Mouse (Mus musculus): ENCODE measurements around the gene Ccr2. TPM values are rescaled to one million over a fixed set of nuclear protein-coding genes. Genes with fewer than 3 reads are reported as not detected.

Gene Ccr2
- polyA plus RNA-seq, 1 experiment, result 0.18 TPM

DNA sequence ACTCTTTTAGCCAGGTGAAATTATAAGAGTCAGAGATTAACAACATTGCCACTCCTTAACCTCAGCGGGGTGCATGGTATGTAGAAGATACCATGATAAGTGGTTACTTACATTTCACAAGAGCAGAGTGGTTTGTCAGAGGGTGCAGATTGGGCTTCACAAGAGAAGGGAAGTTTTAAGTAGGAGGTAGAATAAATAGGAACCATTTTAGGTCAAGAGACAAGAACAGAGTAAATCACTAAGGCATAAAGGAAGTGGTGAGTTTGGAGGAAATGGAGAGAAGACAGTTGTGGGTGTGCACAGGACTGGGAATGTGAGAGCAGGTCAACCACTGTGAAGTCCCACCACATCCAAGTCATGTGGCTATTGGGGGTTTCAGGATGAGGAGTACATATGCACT lies 1.4 kb downstream of the Ccr2 start:
- peaks cover 2% of the 10 kb centered on the region; the same call in 1 of the 2 replicates for H3K27me3 ChIP-seq (ENCODE audit: control insufficient read depth, insufficient read depth, low read length)
- H3K27ac ChIP-seq (ENCODE audit: insufficient read depth, low read depth, low read length), result no peak overlapping the region
- no peaks in the 10 kb centered on the region for H3K4me1 ChIP-seq (ENCODE audit: control insufficient read depth, insufficient read depth, insufficient read length, low read length)
- TF ChIP-seq POLR2A (IDR thresholded peaks at IDR 0.05; ENCODE audit: low read depth, low read length) (no peak), CTCF (IDR thresholded peaks at IDR 0.05; ENCODE audit: extremely low read depth, insufficient read length, insufficient replicate concordance, low read depth, low read length) (no peak)
- no peak overlapping the region for H3K4me3 ChIP-seq (ENCODE audit: low read depth, low read length)
- H3K36me3 ChIP-seq (ENCODE audit: control insufficient read depth, insufficient read depth, low read length), result no peaks in the 10 kb centered on the region
- WGBS, result 21% methylated on average over 1 of the region's 1 CpGs

DNA sequence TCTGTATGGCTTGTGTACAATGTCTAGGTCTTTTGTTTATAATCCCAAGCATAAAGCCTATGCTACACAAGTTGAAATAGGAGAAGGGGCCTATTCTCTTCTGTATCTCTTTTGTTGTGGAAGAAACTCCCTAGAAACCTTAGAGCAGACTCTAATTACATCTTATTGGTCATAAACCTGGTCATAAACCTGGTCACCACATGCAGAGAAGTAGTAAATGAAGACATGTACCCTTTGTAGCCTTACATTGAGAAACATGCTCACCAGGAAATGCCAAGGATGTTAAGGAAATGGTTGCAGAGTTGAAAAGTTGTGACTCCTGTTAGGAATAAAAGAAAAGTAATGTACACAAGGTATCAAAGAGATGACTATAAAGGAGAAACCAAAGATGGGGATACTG lies 3.4 kb downstream of the Ccr2 start:
- Histone ChIP-seq H3K4me1 (ENCODE audit: control insufficient read depth, insufficient read depth, insufficient read length, low read length) (no peaks in the 10 kb centered on the region), H3K27me3 (ENCODE audit: control insufficient read depth, insufficient read depth, low read length) (peaks cover 7% of the 10 kb centered on the region), H3K36me3 (ENCODE audit: control insufficient read depth, insufficient read depth, low read length) (no peaks in the 10 kb centered on the region), H3K4me3 (ENCODE audit: low read depth, low read length) (no peak overlapping the region), H3K27ac (ENCODE audit: insufficient read depth, low read depth, low read length) (no peak overlapping the region)
- no peak for TF ChIP-seq CTCF (IDR thresholded peaks at IDR 0.05; ENCODE audit: extremely low read depth, insufficient read length, insufficient replicate concordance, low read depth, low read length)

GRCm38 (mm10) chr9:124107232-124107631 lies 5.5 kb downstream of the Ccr2 start:
- Histone ChIP-seq H3K36me3 (ENCODE audit: control insufficient read depth, insufficient read depth, low read length) (no peaks in the 10 kb centered on the region), H3K4me1 (ENCODE audit: control insufficient read depth, insufficient read depth, insufficient read length, low read length) (no peaks in the 10 kb centered on the region), H3K27me3 (ENCODE audit: control insufficient read depth, insufficient read depth, low read length) (peaks cover 11% of the 10 kb centered on the region), H3K27ac (ENCODE audit: insufficient read depth, low read depth, low read length) (no peak overlapping the region), H3K4me3 (ENCODE audit: low read depth, low read length) (no peak overlapping the region)
- TF ChIP-seq CTCF (IDR thresholded peaks at IDR 0.05; ENCODE audit: extremely low read depth, insufficient read length, insufficient replicate concordance, low read depth, low read length) (no peak), POLR2A (IDR thresholded peaks at IDR 0.05; ENCODE audit: low read depth, low read length) (no peak)

GRCm38 (mm10) chr9:124108356-124109127 lies 6.8 kb downstream of the Ccr2 start:
- no peak for TF ChIP-seq POLR2A (IDR thresholded peaks at IDR 0.05; ENCODE audit: low read depth, low read length)
- TF ChIP-seq CTCF (IDR thresholded peaks at IDR 0.05; ENCODE audit: extremely low read depth, insufficient read length, insufficient replicate concordance, low read depth, low read length), result no peak
- H3K27ac ChIP-seq (ENCODE audit: insufficient read depth, low read depth, low read length), result no peak overlapping the region
- H3K4me3 ChIP-seq (ENCODE audit: low read depth, low read length), result no peak overlapping the region
- no peaks in the 10 kb centered on the region for H3K36me3 ChIP-seq (ENCODE audit: control insufficient read depth, insufficient read depth, low read length)
- no peaks in the 10 kb centered on the region for H3K4me1 ChIP-seq (ENCODE audit: control insufficient read depth, insufficient read depth, insufficient read length, low read length)
- WGBS, result 68% methylated on average over 2 of the region's 2 CpGs
- H3K27me3 ChIP-seq (ENCODE audit: control insufficient read depth, insufficient read depth, low read length), result peaks cover 12% of the 10 kb centered on the region

GRCm38 (mm10) chr9:124111997-124112396 lies 10.2 kb downstream of the Ccr2 start:
- WGBS, result 70% methylated on average over 1 of the region's 1 CpGs
- Histone ChIP-seq H3K36me3 (ENCODE audit: control insufficient read depth, insufficient read depth, low read length) (no peaks in the 10 kb centered on the region), H3K4me1 (ENCODE audit: control insufficient read depth, insufficient read depth, insufficient read length, low read length) (no peaks in the 10 kb centered on the region), H3K27me3 (ENCODE audit: control insufficient read depth, insufficient read depth, low read length) (peaks cover 12% of the 10 kb centered on the region), H3K4me3 (ENCODE audit: low read depth, low read length) (no peak overlapping the region), H3K27ac (ENCODE audit: insufficient read depth, low read depth, low read length) (no peak overlapping the region)
- TF ChIP-seq POLR2A (IDR thresholded peaks at IDR 0.05; ENCODE audit: low read depth, low read length) (no peak), CTCF (IDR thresholded peaks at IDR 0.05; ENCODE audit: extremely low read depth, insufficient read length, insufficient replicate concordance, low read depth, low read length) (no peak)

- no peaks in the 10 kb centered on the region for H3K36me3 ChIP-seq (ENCODE audit: control insufficient read depth, insufficient read depth, low read length)
- no peak overlapping the region for H3K27ac ChIP-seq (ENCODE audit: insufficient read depth, low read depth, low read length)
- peaks cover 12% of the 10 kb centered on the region for H3K27me3 ChIP-seq (ENCODE audit: control insufficient read depth, insufficient read depth, low read length)
- no peaks in the 10 kb centered on the region for H3K4me1 ChIP-seq (ENCODE audit: control insufficient read depth, insufficient read depth, insufficient read length, low read length)
- H3K4me3 ChIP-seq (ENCODE audit: low read depth, low read length), result no peak overlapping the region
- WGBS, result 86% methylated on average over 1 of the region's 1 CpGs
- no peak for TF ChIP-seq CTCF (IDR thresholded peaks at IDR 0.05; ENCODE audit: extremely low read depth, insufficient read length, insufficient replicate concordance, low read depth, low read length)
- no peak for TF ChIP-seq POLR2A (IDR thresholded peaks at IDR 0.05; ENCODE audit: low read depth, low read length)
Measured at GRCm38 (mm10) chr9:124112591-124113239, 11.0 kb downstream of the Ccr2 start.

DNA sequence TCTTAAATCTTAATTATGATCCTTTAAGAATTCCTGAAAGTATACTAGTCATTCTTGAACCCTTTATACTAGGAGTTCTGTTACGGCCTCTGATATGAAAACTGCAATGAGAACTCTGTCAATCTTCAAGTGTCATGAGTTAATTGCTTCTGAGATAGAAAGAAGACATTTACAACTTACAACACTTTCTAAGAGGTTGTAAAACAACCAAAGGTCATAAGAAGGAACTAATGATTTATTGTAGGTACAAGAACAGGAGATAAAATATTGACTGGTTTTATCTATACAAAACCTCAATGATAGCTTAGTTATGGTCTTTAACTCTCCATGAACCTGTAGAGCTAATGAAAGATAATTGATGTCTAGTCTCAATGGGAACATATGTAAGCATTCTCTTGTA lies 12.0 kb downstream of the Ccr2 start:
- peaks cover 12% of the 10 kb centered on the region for H3K27me3 ChIP-seq (ENCODE audit: control insufficient read depth, insufficient read depth, low read length)
- H3K4me3 ChIP-seq (ENCODE audit: low read depth, low read length), result no peak overlapping the region
- WGBS, result 14% methylated on average over 1 of the region's 1 CpGs
- no peaks in the 10 kb centered on the region for H3K36me3 ChIP-seq (ENCODE audit: control insufficient read depth, insufficient read depth, low read length)
- H3K27ac ChIP-seq (ENCODE audit: insufficient read depth, low read depth, low read length), result no peak overlapping the region
- no peaks in the 10 kb centered on the region for H3K4me1 ChIP-seq (ENCODE audit: control insufficient read depth, insufficient read depth, insufficient read length, low read length)
- no peak for TF ChIP-seq POLR2A (IDR thresholded peaks at IDR 0.05; ENCODE audit: low read depth, low read length)
- no peak for TF ChIP-seq CTCF (IDR thresholded peaks at IDR 0.05; ENCODE audit: extremely low read depth, insufficient read length, insufficient replicate concordance, low read depth, low read length)

All from small intestine, adult 2 months (tissue).